Mouse (Mus musculus) kidney, adult 2 months (tissue): ENCODE results near the gene Styxl1.

ENCODE experiments used
- CTCF ChIP-seq: fragments of 200-500 bp; conservative IDR thresholded peaks from 2 replicates; pipeline ENCODE4 v1.5.1; 2011; ENCODE audit warnings: low read depth, mild to moderate bottlenecking, control low read depth, low read length, moderate library complexity, mixed read lengths; ENCODE audit not compliant: insufficient read depth, insufficient read length
- POLR2A ChIP-seq: fragments of 200-500 bp; IDR thresholded peaks from one replicate; pipeline ENCODE4 v1.6.1; 2011; ENCODE audit warnings: low read depth, low read length, control low read depth

- TF ChIP-seq CTCF = no peak
- no peak for TF ChIP-seq POLR2A
Observed at GRCm38 (mm10) chr5:135764971-135765370, 13.2 kb downstream of the Styxl1 start.
